Mouse (Mus musculus) olfactory bulb, adult 2 months (tissue): ENCODE measurements around the gene Kcnj3. TPM values are rescaled to one million over a fixed set of nuclear protein-coding genes. Genes with fewer than 3 reads are reported as not detected.

Source experiments
- H3K27ac ChIP-seq: fragments of 200-500 bp; 2 replicates; pipeline ENCODE4 v1.5.1; 2012; ENCODE audit warnings: low read depth, low read length; ENCODE audit not compliant: insufficient read depth
- H3K4me1 ChIP-seq: fragments of 200-500 bp; 2 replicates; pipeline ENCODE4 v1.6.1; 2012; ENCODE audit warnings: low read length; ENCODE audit not compliant: control insufficient read depth, insufficient read depth
- H3K4me3 ChIP-seq: fragments of 200-500 bp; 2 replicates; pipeline ENCODE4 v1.5.1; 2012; ENCODE audit warnings: mild to moderate bottlenecking, low read depth, low read length, moderate library complexity; ENCODE audit not compliant: insufficient read depth
- CTCF ChIP-seq: fragments of 200-500 bp; IDR thresholded peaks from 2 replicates; pipeline ENCODE4 v1.5.1; 2012; ENCODE audit warnings: low read depth, mild to moderate bottlenecking, low read length, moderate library complexity; ENCODE audit not compliant: insufficient read depth
- POLR2A ChIP-seq: fragments of 200-500 bp; IDR thresholded peaks from 2 replicates; pipeline ENCODE4 v1.6.1; 2012; ENCODE audit warnings: mild to moderate bottlenecking, low read depth, low read length, moderate library complexity; ENCODE audit not compliant: insufficient read depth
- WGBS: fragments of 180-500 bp; shearing (Covaris S2); methylation state at CpG from one replicate; pipeline ENCODE4 v1.1.7; 2018; 5-methylcytosine and 5-hydroxymethylcytosine counted together
- polyA plus RNA-seq: library from polyadenylated mRNA; stranded (reverse); fragments of >200 nt; gene quantifications from 2 replicates; pipeline ENCODE4 v1.2.4, GENCODE M21; 2012; ENCODE audit warnings: low replicate concordance; ENCODE audit not compliant: missing spikeins, insufficient read depth, insufficient read length

The Kcnj3 gene
- polyA plus RNA-seq, 1 experiment: 74.7 TPM

DNA sequence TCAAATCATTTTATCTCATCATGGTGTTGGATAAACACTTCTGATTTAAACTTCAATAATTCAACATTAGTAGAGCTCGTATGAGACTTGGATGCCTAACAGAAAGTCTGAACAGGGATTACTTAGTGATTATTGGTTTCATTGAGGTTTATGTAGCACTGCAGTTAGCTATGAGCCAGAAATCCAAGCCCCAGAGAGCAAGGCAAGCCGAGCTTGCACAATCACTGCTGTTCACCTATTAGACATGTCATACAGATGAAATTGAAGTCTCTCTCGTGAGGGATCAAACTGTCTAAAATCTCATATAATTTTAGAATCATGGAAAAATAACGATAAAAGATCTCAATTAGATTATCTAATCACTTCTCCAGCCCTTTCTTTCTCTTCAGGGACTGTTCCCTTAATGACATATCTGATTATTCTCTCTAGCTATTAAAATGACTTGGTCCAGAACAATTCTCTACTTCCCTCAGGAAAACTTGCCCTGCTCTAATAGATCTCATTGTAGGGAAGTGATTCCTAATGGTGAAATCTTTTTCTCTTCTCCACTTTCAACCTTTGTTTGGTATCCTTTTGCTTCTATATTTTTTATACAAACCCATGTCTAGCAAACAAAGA is 122.7 kb downstream of the Kcnj3 start:
- 62% methylated on average over 4 of the region's 4 CpGs for WGBS
- Histone ChIP-seq H3K4me1 (no peaks in the 10 kb centered on the region), H3K4me3 (no peak overlapping the region), H3K27ac (no peak overlapping the region)
- TF ChIP-seq POLR2A (no peak), CTCF (no peak)

DNA sequence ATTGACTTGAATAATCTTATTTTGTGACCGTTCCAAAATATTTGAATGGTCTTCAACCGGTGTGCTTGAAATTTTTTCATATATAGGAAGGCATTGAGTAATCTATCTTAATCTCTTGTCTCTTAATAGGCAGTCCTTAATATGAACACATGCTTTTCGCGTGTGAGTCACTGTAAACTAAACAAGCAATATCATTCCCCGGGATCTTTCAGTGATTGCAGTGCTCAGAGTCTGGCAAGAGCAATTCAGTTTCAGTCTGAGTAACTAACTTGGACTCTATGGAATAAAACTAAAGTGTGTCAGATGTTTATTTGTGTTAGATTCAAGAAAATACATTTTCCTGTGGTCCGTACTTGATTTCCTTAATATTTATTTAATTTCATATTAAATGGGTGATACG is 133.5 kb downstream of the Kcnj3 start:
- TF ChIP-seq CTCF (no peak), POLR2A (no peak)
- WGBS: 84% methylated on average over 7 of the region's 7 CpGs
- Histone ChIP-seq H3K4me3 (no peak overlapping the region), H3K4me1 (no peaks in the 10 kb centered on the region), H3K27ac (no peak overlapping the region)

DNA sequence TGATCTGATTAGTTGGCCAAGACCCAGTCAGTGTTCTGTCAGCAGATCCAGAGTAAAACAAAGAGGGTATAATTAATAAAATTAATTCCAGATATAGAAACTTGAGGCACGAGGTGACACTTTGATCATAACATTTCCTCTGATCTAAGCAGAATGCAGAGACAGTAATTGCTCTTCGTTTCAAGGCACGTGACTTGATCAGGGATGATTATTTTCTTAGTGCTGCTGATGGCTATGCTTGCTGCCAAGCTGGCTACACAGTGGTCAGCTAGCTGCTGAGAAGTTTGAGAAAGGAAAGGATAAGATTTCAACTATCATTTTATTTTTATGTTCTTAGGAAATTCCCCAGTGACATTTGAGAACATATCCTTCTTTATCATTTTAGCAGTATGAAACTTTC is 135.7 kb downstream of the Kcnj3 start:
- WGBS: 26% methylated on average over 3 of the region's 3 CpGs
- Histone ChIP-seq H3K4me3 (no peak overlapping the region), H3K27ac (no peak overlapping the region), H3K4me1 (no peaks in the 10 kb centered on the region)
- no peak for TF ChIP-seq CTCF
- no peak for TF ChIP-seq POLR2A

- H3K4me1 ChIP-seq: no peaks in the 10 kb centered on the region
- no peak for TF ChIP-seq POLR2A
- no peak for TF ChIP-seq CTCF
- H3K4me3 ChIP-seq: no peak overlapping the region
- no peak overlapping the region for H3K27ac ChIP-seq
- 21% methylated on average over 2 of the region's 2 CpGs for WGBS
Observed at GRCm38 (mm10) chr2:55580286-55580685, 144.5 kb downstream of the Kcnj3 start.

GRCm38 (mm10) chr2:55591226-55591988 is 155.6 kb downstream of the Kcnj3 start:
- TF ChIP-seq POLR2A: no peak
- TF ChIP-seq CTCF: no peak
- H3K4me1 ChIP-seq: no peaks in the 10 kb centered on the region
- no peak overlapping the region for H3K4me3 ChIP-seq
- WGBS: 40% methylated on average over 3 of the region's 3 CpGs
- no peak overlapping the region for H3K27ac ChIP-seq
